Mouse (Mus musculus) midbrain, embryonic 12.5 days (tissue): ENCODE measurements around the gene Rpl34. TPM values are rescaled to one million over a fixed set of nuclear protein-coding genes. Genes with fewer than 3 reads are reported as not detected.

Source experiments
- ATAC-seq: fragments of 200-750 bp; cut with Nextera tagmentation; 2 replicates; pipeline ENCODE4 v1.8.0; 2017; ENCODE audit warnings: low read depth, moderate TSS enrichment, moderate library complexity; ENCODE audit not compliant: low FRiP score
- H3K27ac ChIP-seq: fragments of 300-500 bp; sonication (generic); replicated peaks from 2 replicates; pipeline ENCODE4 v1.5.1; 2016; ENCODE audit warnings: mild to moderate bottlenecking
- H3K27me3 ChIP-seq: fragments of 300-500 bp; sonication (generic); 2 replicates; pipeline ENCODE4 v1.6.1; 2016; ENCODE audit warnings: mild to moderate bottlenecking
- H3K36me3 ChIP-seq: fragments of 300-500 bp; sonication (generic); 2 replicates; pipeline ENCODE4 v1.6.1; 2016
- H3K4me1 ChIP-seq: fragments of 300-500 bp; sonication (generic); 2 replicates; pipeline ENCODE4 v1.6.1; 2016
- H3K4me2 ChIP-seq: fragments of 300-500 bp; sonication (generic); replicated peaks from 2 replicates; pipeline ENCODE4 v1.6.1; 2016; ENCODE audit warnings: mild to moderate bottlenecking, moderate library complexity
- H3K4me3 ChIP-seq: fragments of 300-500 bp; sonication (generic); 2 replicates; pipeline ENCODE4 v1.5.1; 2016; ENCODE audit warnings: mild to moderate bottlenecking
- H3K9ac ChIP-seq: fragments of 300-500 bp; sonication (generic); replicated peaks from 2 replicates; pipeline ENCODE4 v1.6.1; 2016; ENCODE audit warnings: mild to moderate bottlenecking, moderate library complexity
- H3K9me3 ChIP-seq: fragments of 300-500 bp; sonication (generic); 2 replicates; pipeline ENCODE4 v1.6.1; 2016; ENCODE audit warnings: mild to moderate bottlenecking
- WGBS: fragments of 180-500 bp; shearing (Covaris S2); methylation state at CpG from one replicate; pipeline ENCODE4 v1.1.7; 2016; 5-methylcytosine and 5-hydroxymethylcytosine counted together
- polyA plus RNA-seq: library from polyadenylated mRNA; unstranded; fragments of >200 nt; fragmentation: Nextera tagmentation; extraction: Ambion mirVana; gene quantifications from 2 replicates; pipeline ENCODE4 v1.2.1, GENCODE M21; 2016

The Rpl34 gene
- polyA plus RNA-seq, 1 experiment from 2014 or later, result 603 TPM

GRCm38 (mm10) chr3:130729472-130730188, 568 bp downstream of the Rpl34 start:
- H3K27me3 ChIP-seq, result no peaks in the 10 kb centered on the region
- H3K4me3 ChIP-seq, result peak overlapping the region; percentile 89
- H3K9me3 ChIP-seq, result no peaks in the 10 kb centered on the region
- under 1% methylated on average over 58 of the region's 58 CpGs for WGBS
- H3K36me3 ChIP-seq, result peaks cover 36% of the 10 kb centered on the region
- no peak; the same call in 1 of the 2 replicates for ATAC-seq
- H3K27ac ChIP-seq, result peak overlapping the region; percentile 91
- H3K9ac ChIP-seq, result peak overlapping the region; percentile 89
- H3K4me2 ChIP-seq, result peak overlapping the region; percentile 72
- peaks cover 21% of the 10 kb centered on the region for H3K4me1 ChIP-seq

GRCm38 (mm10) chr3:130727676-130728075, 2.5 kb downstream of the Rpl34 start:
- 89% methylated on average over 4 of the region's 4 CpGs for WGBS
- H3K4me2 ChIP-seq, result no peak overlapping the region

GRCm38 (mm10) chr3:130727036-130727435, 3.2 kb downstream of the Rpl34 start:
- H3K27ac ChIP-seq, result no peak overlapping the region
- no peak overlapping the region for H3K9ac ChIP-seq
- WGBS, result 100% methylated on average over 1 of the region's 1 CpGs
- H3K27me3 ChIP-seq, result no peaks in the 10 kb centered on the region
- no peak overlapping the region for H3K4me3 ChIP-seq
- H3K9me3 ChIP-seq, result no peaks in the 10 kb centered on the region
- no peak for ATAC-seq
- no peak overlapping the region for H3K4me2 ChIP-seq
- peaks cover 36% of the 10 kb centered on the region for H3K36me3 ChIP-seq
- H3K4me1 ChIP-seq, result peaks cover 21% of the 10 kb centered on the region

More at GRCm38 (mm10) chr3:130727676-130728075, 2.5 kb downstream of the Rpl34 start:
- no peaks in the 10 kb centered on the region for H3K27me3 ChIP-seq
- peaks cover 21% of the 10 kb centered on the region for H3K4me1 ChIP-seq
- no peak overlapping the region for H3K27ac ChIP-seq
- H3K4me3 ChIP-seq, result no peak overlapping the region
- ATAC-seq, result no peak
- H3K9me3 ChIP-seq, result no peaks in the 10 kb centered on the region
- H3K36me3 ChIP-seq, result peaks cover 36% of the 10 kb centered on the region
- no peak overlapping the region for H3K9ac ChIP-seq

GRCm38 (mm10) chr3:130725718-130726117, 4.5 kb downstream of the Rpl34 start:
- no peak overlapping the region for H3K4me3 ChIP-seq
- peaks cover 17% of the 10 kb centered on the region for H3K4me1 ChIP-seq
- WGBS, result 81% methylated on average over 2 of the region's 2 CpGs
- H3K9ac ChIP-seq, result no peak overlapping the region
- no peak overlapping the region for H3K4me2 ChIP-seq
- H3K9me3 ChIP-seq, result no peaks in the 10 kb centered on the region
- no peaks in the 10 kb centered on the region for H3K27me3 ChIP-seq
- ATAC-seq, result no peak
- H3K36me3 ChIP-seq, result peaks cover 36% of the 10 kb centered on the region
- no peak overlapping the region for H3K27ac ChIP-seq

GRCm38 (mm10) chr3:130722733-130723478, 7.3 kb downstream of the Rpl34 start:
- Histone ChIP-seq H3K4me3 (no peak overlapping the region), H3K9ac (no peak overlapping the region), H3K36me3 (peaks cover 26% of the 10 kb centered on the region), H3K4me2 (no peak overlapping the region), H3K9me3 (no peaks in the 10 kb centered on the region), H3K27ac (peak overlapping the region; percentile 72), H3K4me1 (0 out of 2 replicates have a peak, but pooled peaks cover under 1% of the 10 kb centered on the region), H3K27me3 (no peaks in the 10 kb centered on the region)
- peak; percentile 68 for ATAC-seq
- WGBS, result 74% methylated on average over 11 of the region's 11 CpGs

GRCm38 (mm10) chr3:130720225-130720624, 10.0 kb downstream of the Rpl34 start:
- no peak overlapping the region for H3K4me2 ChIP-seq
- no peaks in the 10 kb centered on the region for H3K36me3 ChIP-seq
- H3K4me1 ChIP-seq, result no peaks in the 10 kb centered on the region
- H3K9me3 ChIP-seq, result no peaks in the 10 kb centered on the region
- H3K27ac ChIP-seq, result no peak overlapping the region
- ATAC-seq, result no peak
- WGBS, result 84% methylated on average over 4 of the region's 4 CpGs
- H3K9ac ChIP-seq, result no peak overlapping the region
- no peak overlapping the region for H3K4me3 ChIP-seq
- H3K27me3 ChIP-seq, result no peaks in the 10 kb centered on the region

- WGBS, result 83% methylated on average over 4 of the region's 4 CpGs
- H3K4me1 ChIP-seq, result no peaks in the 10 kb centered on the region; the same call in 1 of the 2 replicates
- H3K9me3 ChIP-seq, result no peaks in the 10 kb centered on the region
- no peak overlapping the region for H3K4me3 ChIP-seq
- no peak for ATAC-seq
- H3K27me3 ChIP-seq, result no peaks in the 10 kb centered on the region
- H3K36me3 ChIP-seq, result no peaks in the 10 kb centered on the region
- H3K9ac ChIP-seq, result no peak overlapping the region
- H3K4me2 ChIP-seq, result no peak overlapping the region
- no peak overlapping the region for H3K27ac ChIP-seq
These were observed 11.3 kb downstream of the Rpl34 start for GRCm38 (mm10) chr3:130718871-130719270.

GRCm38 (mm10) chr3:130716555-130716954, 13.6 kb downstream of the Rpl34 start:
- no peak for ATAC-seq
- Histone ChIP-seq H3K36me3 (no peaks in the 10 kb centered on the region), H3K27me3 (no peaks in the 10 kb centered on the region), H3K4me1 (no peaks in the 10 kb centered on the region; the same call in 1 of the 2 replicates), H3K4me3 (no peak overlapping the region), H3K9ac (no peak overlapping the region), H3K4me2 (no peak overlapping the region), H3K27ac (no peak overlapping the region), H3K9me3 (no peaks in the 10 kb centered on the region)
- 84% methylated on average over 7 of the region's 7 CpGs for WGBS

- 24% methylated on average over 22 of the region's 22 CpGs for WGBS
- Histone ChIP-seq H3K27me3 (no peaks in the 10 kb centered on the region), H3K36me3 (no peaks in the 10 kb centered on the region), H3K4me2 (peak overlapping the region; percentile 51), H3K27ac (no peak overlapping the region), H3K9ac (no peak overlapping the region), H3K4me3 (peak overlapping the region; percentile 32), H3K9me3 (no peaks in the 10 kb centered on the region), H3K4me1 (no peaks in the 10 kb centered on the region; the same call in 1 of the 2 replicates)
- no peak for ATAC-seq
These were observed 15.2 kb downstream of the Rpl34 start for GRCm38 (mm10) chr3:130714775-130715568.

- no peaks in the 10 kb centered on the region for H3K27me3 ChIP-seq
- H3K4me3 ChIP-seq, result no peak overlapping the region
- H3K4me1 ChIP-seq, result peaks cover 6% of the 10 kb centered on the region
- ATAC-seq, result no peak
- WGBS, result 71% methylated on average over 6 of the region's 6 CpGs
- no peak overlapping the region for H3K4me2 ChIP-seq
- H3K9me3 ChIP-seq, result no peaks in the 10 kb centered on the region
- H3K9ac ChIP-seq, result no peak overlapping the region
- no peak overlapping the region for H3K27ac ChIP-seq
- no peaks in the 10 kb centered on the region for H3K36me3 ChIP-seq
These were observed 17.3 kb downstream of the Rpl34 start for GRCm38 (mm10) chr3:130712891-130713290.

GRCm38 (mm10) chr3:130710103-130710502, 20.1 kb downstream of the Rpl34 start:
- Histone ChIP-seq H3K4me1 (peaks cover 12% of the 10 kb centered on the region), H3K27ac (no peak overlapping the region), H3K9ac (no peak overlapping the region), H3K9me3 (no peaks in the 10 kb centered on the region), H3K4me2 (peak overlapping the region; percentile 78), H3K4me3 (peak overlapping the region; percentile 70; the same call in 1 of the 2 replicates), H3K27me3 (no peaks in the 10 kb centered on the region), H3K36me3 (0 out of 2 replicates have a peak, but pooled peaks cover under 1% of the 10 kb centered on the region)
- no peak for ATAC-seq
- WGBS, result 61% methylated on average over 7 of the region's 7 CpGs
